Mouse (Mus musculus) common myeloid progenitor, adult 5-6 weeks (primary cell): Measurements from ENCODE around the gene Bcorl1. TPM values are rescaled to one million over a fixed set of nuclear protein-coding genes. Genes with fewer than 3 reads are reported as not detected.
A peak's percentile ranks its signal among the peaks of the same experiment; 100 is the strongest.

Experiments
- ATAC-seq: replicated peaks from 2 replicates; pipeline ENCODE4 v1.8.0; 2016; ENCODE audit warnings: low read depth, mild to moderate bottlenecking, moderate TSS enrichment, inconsistent platforms; ENCODE audit not compliant: poor library complexity, severe bottlenecking
- total RNA-seq: library from RNA; stranded (forward); fragments of 200-1000, 187-1606 nt; gene quantifications from 2 replicates; pipeline ENCODE4 v1.2.3, GENCODE M21; 2017

The Bcorl1 gene
- total RNA-seq, result 4.5 and 13.3 TPM in 2 replicates

DNA sequence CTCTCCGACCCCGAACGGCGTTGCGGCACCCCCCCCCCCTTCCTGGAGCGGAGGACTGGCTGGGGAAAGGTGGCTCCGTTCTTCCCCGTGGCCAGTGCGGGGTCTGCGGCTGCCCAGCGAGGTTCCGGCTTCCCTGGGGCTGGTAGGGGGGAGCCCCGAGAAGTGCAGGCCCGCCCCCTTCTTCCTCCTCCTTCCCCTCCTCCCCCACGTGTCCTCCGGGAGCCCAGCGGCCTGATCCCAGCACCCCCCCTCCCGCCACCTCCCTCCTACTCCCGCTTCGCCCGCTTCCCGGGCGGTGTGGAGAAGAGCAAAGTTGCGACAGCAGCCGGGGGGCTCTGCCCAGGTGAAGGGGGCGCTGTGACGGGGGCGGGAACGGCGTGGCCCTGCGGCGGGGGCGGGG is at the start of gene Bcorl1:
TSS of gene Bcorl1 (plus strand) at position 218 of the 400 bp plus-strand sequence.
- ATAC-seq, result 0 out of 2 replicates have a peak, but pooled peaks have one; percentile 17

DNA sequence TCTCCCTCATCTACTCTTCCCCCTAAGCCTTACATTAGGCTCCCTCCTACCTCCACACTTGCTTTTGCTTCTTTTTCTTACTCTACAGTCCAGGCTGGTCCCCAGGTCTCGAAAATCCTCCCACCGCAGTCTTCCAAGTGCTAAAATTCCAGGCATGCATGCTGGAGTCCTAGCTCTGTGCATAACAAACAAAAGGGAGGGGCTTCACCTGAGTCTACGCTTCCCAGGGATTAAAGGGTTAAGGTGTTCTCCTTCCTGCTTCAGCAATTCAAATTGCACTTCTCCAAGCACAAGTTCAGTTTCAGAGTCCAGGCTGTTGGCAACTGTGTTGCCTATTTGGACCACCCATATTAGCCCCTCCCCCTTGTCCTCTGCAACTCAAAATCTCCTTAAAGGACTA is 49.7 kb upstream of the Bcorl1 start:
- ATAC-seq, result no peak

DNA sequence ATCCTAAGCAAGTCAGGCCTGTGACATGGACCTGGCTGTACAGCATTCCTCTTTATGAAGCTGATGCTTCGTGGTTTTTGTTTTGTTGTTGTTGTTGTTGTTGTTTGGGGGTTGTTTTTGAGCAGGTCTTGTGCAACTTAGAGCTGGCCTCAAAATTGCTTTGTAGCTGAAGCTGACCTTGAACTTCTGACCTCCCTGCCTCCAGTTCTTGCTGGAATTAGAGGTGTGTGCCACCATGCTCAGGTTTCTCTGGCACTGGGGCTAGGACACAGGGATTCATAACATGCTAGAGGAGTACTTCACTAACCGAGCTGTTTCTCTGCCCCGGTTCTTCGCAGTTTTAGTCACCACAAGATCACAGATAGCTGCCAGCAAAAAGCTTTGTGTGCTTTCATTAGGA is 35.8 kb upstream of the Bcorl1 start:
- no peak for ATAC-seq

DNA sequence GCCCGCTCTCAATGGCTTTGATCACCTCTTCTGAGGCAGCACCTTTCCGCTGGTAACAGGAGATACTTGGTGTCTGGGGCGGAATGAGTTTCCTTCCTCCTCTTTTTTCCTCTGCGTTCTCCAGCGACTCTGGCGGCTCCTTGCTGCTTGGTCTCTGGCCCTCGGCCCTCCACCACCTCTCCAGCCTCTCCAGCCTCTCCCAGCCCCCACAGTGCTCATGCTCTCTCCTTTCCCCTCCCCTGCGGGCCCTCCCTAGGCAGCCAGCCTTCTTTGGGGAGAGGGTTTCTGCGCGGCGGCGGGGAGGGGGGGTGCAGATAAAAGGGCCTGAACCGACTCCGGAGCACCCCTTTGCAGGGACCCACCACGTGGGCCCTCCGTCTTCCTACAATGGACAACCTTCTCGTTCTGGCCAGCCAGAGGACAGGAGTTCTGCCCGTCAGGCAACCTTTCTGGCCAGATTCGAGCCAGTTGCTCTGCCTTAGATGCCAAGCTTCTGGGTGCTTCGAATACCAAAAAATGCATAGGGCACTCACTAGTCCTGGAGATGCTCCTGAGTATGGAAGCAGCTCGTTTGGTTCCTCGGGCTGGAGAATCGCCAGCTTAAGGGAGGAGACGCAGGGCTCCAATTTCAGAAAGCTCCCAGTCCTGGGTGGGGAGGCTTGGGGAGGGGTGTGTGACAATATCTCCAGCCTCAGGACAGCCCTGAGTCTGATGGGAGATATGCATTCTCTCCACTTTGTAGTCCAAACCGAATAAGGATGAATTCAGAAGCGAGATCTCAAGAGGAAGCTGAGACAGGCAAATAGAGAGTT is 30.2 kb upstream of the Bcorl1 start:
- ATAC-seq, result no peak

- no peak for ATAC-seq
These were observed 29.4 kb upstream of the Bcorl1 start for GRCm38 (mm10) chrX:48311727-48312126.

GRCm38 (mm10) chrX:48314530-48315079 is 26.6 kb upstream of the Bcorl1 start:
- peak; percentile 93 for ATAC-seq

GRCm38 (mm10) chrX:48317444-48317843 is 23.7 kb upstream of the Bcorl1 start:
- no peak for ATAC-seq

DNA sequence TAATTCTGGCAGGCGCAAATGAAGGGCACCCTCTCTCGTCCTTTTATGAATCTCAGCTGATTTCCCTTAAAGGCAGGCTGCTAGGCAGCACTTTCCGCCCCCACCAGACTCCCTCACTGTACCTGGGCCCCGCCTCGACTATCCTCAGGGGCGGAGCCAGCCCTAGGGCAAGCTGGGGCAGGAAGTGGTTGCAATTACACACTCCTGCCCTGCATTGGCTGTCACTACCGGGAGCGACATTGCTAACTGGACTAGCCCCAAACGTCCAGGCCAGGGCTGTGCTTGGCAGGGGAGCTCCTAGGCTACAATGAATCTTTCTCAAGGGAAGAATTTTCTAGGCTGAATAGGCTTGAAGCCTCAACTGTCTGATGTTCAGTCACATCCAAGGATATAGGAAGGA is 23.0 kb upstream of the Bcorl1 start:
- ATAC-seq, result peak; percentile 65

DNA sequence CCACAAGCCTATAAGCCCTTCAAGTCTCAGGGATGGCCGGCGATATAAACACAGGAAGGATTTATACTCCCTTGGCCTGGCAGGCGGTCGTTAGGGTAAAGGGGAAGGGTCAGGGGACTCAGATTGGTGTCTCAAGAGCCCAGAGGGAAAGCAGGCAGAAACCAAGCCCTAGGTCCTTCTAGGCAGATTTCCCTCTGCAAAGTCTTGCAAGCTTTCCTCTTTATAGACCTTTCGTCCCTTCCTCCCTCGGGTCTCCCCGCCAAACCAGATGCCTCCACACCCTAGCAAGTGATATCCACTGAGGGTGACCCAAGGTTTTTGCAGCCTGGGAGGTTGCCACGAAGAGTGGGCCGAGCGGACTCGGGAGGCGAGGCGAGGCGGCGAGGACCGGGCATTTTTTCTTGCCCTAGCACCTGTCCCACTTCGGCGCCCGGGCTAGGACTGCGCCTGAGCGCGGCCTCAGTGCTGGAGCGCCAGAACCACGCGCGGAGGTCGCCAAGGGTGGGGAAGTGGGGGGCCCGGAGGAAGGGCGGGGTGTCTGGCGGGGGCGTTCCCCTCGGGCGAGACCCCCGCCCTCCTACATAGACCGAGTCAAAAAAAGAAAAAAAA is 613 bp upstream of the Bcorl1 start:
- ATAC-seq, result no peak

DNA sequence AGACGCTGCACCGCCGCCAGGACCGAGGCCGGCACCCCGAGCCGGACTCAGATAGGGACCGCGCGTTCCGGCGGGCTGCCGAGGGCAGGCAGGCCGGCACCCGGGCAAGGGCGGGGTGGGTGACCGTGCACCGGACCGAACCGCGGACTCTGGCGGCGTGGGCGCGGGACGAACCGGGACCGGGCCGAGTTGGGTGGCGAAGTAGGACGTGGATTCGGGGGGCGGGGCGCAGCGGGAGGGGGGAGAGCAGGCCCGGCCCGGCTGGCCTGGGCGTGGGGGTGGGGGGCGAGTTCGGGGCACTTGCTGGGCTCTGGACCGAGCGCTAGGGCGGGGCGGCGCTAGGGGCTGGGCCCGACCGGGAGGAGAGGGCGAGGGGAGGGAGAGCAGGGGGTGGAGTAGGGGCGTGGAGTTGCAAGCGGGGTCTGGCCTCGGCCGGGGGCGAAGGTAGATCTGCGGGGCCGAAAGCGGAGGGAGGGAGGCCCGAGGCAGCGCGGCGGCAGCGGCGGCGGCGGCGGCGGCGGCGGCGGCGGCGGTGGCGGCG is 533 bp downstream of the Bcorl1 start:
- no peak for ATAC-seq

- no peak for ATAC-seq
These were observed 1.6 kb downstream of the Bcorl1 start for GRCm38 (mm10) chrX:48342731-48343130.

- ATAC-seq, result peak; percentile 85
These were observed 2.3 kb downstream of the Bcorl1 start for GRCm38 (mm10) chrX:48343461-48343952.

GRCm38 (mm10) chrX:48343966-48344642 is 2.9 kb downstream of the Bcorl1 start:
- ATAC-seq, result no peak

DNA sequence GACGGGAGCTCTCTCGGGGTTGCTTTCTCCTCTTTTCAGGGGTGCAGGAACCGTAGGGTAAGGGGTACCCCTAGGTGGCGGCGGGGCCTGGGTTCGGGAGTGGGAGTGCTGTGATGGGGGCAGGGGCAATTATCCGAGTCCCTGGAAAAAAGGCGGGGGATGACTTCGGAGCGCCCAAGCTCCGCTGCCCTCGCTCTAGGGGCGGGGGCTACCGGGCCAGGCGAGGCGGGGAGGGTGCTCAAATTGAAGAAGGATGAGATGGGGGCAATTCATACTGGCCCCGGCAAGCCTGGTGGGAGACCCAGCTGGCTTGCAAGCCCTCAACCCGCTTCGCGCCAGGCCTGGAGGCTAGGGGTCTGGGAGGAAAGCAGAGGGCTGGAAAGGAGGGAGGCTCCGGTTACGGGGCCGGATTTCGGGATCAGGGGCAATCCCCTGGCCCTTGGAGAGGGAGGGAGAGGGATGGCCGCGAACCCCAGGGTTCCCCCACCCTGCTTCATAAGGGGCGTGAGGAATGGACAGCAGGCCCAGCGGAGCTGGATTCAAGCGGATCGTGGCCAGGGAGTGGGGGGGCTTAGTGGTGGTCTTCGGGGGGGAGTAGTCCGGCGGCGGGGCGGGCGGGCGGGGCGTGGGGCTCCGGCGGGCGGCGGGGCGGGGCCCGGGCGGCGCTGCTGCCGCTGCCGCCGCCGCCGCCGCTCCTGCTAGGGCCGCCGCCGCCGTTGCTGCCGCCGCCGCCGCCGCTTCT is 3.7 kb downstream of the Bcorl1 start:
- no peak for ATAC-seq

- no peak for ATAC-seq
These were observed 4.3 kb downstream of the Bcorl1 start for GRCm38 (mm10) chrX:48345385-48345932.

DNA sequence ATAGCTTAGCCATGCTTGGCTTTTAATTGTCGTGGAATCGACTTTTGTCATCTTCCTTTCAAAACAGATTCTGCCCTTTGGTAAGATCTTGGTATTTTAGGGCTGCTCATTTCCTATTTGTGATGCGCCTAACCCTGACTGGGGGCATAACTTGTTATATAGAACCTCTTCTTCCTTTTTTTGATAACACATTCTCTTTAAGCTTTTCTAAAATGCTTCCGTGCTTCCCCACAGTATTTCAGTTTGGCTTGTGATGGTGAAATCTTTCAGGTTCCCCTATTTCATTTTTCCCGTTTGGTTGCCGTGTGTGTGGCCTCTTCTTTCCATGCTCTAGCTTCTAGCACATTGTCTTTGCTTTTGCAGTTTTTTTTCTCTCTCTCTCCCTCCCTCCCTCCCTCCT is 14.2 kb downstream of the Bcorl1 start:
- peak; percentile 68 for ATAC-seq

GRCm38 (mm10) chrX:48365836-48366577 is 24.8 kb downstream of the Bcorl1 start:
- no peak for ATAC-seq

DNA sequence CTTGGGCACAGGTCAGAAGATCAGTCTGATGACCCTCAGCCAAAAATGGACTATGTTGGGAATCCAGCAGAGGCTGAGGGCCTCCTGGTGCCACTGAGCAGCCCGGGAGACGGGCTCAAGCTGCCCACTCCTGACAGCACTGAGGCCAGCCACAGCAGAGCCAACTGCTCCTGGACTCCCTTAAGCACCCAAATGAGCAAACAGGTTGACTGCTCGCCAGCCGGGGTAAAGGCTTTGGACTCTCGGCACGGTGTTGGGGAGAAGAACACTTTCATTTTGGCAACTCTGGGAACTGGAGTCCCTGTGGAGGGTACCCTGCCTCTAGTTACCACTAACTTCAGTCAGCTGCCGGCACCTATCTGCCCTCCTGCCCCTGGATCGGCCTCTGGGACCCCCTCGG is 26.7 kb downstream of the Bcorl1 start:
- ATAC-seq, result no peak

DNA sequence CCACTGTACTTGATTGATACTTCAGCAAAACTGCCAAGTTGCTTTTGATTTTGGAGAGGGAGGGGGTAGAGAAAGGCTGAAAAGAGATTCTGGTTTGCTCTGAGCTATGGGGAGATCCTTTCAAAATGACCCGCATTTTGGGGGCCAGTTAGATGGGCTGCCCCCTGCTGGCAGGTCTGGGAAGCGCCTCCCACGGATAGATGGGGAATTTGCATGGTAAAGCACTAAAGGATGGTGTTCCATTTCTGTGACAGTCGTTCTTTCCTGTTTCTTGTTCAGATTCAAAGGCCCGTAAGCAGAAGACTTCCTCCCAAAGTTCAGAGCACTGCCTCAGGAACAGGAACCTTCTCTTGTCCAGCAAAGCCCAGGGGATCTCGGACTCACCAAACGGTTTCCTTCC is 42.5 kb downstream of the Bcorl1 start:
- ATAC-seq, result peak; percentile 50; the same call in 1 of the 2 replicates
